In genomic region chr8:117462701-117463284, GRCm38 (mm10) we compare ENCODE assay signal across 12 mouse cellular contexts. TPM values are rescaled to one million over a fixed set of nuclear protein-coding genes. Genes with fewer than 3 reads are reported as not detected.
DNase-seq lines count a peak whose midpoint lies in the region; ATAC-seq and TF ChIP-seq lines count a peak whose summit lies in the region.
"Had no signal": no experiment of that assay in that cellular context is flagged by ENCODE, and none has a peak within 500 bp of the region (broad histone marks: within the 10 kb centered on the region; RNA-seq: fewer than 3 reads in every experiment).

No protein-coding gene starts in this region.

- TF ChIP-seq EP300 in liver, postnatal 0 days (IDR thresholded peaks at IDR 0.05; ENCODE audit: low read depth): no peak

- ATAC-seq in hindbrain, embryonic 13.5 days (ENCODE audit: low FRiP score): no peak
- ATAC-seq in hindbrain, embryonic 14.5 days (ENCODE audit: low FRiP score): no peak
- ATAC-seq in liver, postnatal 0 days: peak; percentile 19; the same call in 1 of the 2 replicates
- ATAC-seq in liver, embryonic 11.5 days (replicated peaks; ENCODE audit: low FRiP score): no peak
- ATAC-seq in neural tube, embryonic 15.5 days (ENCODE audit: low FRiP score): no peak

- H3K9me3 ChIP-seq in hindbrain, embryonic 13.5 days: no peaks in the 10 kb centered on the region
- no peaks in the 10 kb centered on the region for H3K9me3 ChIP-seq in hindbrain, embryonic 14.5 days (ENCODE audit: control insufficient read depth, low read length)
- H3K9me3 ChIP-seq in liver, postnatal 0 days (ENCODE audit: low read length): no peaks in the 10 kb centered on the region; the same call in 1 of the 2 replicates
- H3K9me3 ChIP-seq in liver, embryonic 11.5 days (ENCODE audit: control insufficient read depth, low read length): no peaks in the 10 kb centered on the region
- no peaks in the 10 kb centered on the region for H3K9me3 ChIP-seq in neural tube, embryonic 15.5 days (replicated peaks)
- no peaks in the 10 kb centered on the region for H3K9me3 ChIP-seq in limb, embryonic 10.5 days (replicated peaks)
- H3K9me3 ChIP-seq: heart, embryonic 13.5 days had no signal

- 54% methylated on average over 11 of the region's 11 CpGs for WGBS in hindbrain, embryonic 13.5 days
- WGBS in hindbrain, embryonic 14.5 days: 56% methylated on average over 11 of the region's 11 CpGs
- WGBS in liver, postnatal 0 days (ENCODE audit: insufficient replicate concordance): 73% methylated on average over 11 of the region's 11 CpGs
- WGBS in liver, embryonic 11.5 days: 81% methylated on average over 11 of the region's 11 CpGs
- 51% methylated on average over 11 of the region's 11 CpGs for WGBS in neural tube, embryonic 15.5 days
- 87% methylated on average over 11 of the region's 11 CpGs for WGBS in limb, embryonic 10.5 days

- DNase-seq in hindbrain, embryonic 14.5 days (ENCODE audit: low spot score): no peak
- DNase-seq in liver, postnatal 0 days: no peak
- DNase-seq in liver, embryonic 11.5 days (ENCODE audit: low spot score): no peak
- DNase-seq in brain, adult 2 months (ENCODE audit: low read depth, low spot score): peak; percentile 24
- no peak for DNase-seq in limb, embryonic 10.5 days (ENCODE audit: low spot score)
- DNase-seq: adrenal gland, postnatal 36 days; cerebellum, adult 11 months; lung, postnatal 10 days; thymus, postnatal 4 days had no signal

- peaks cover 11% of the 10 kb centered on the region for H3K4me1 ChIP-seq in hindbrain, embryonic 13.5 days (replicated peaks)
- H3K4me1 ChIP-seq in hindbrain, embryonic 14.5 days (replicated peaks; ENCODE audit: control insufficient read depth, insufficient read depth, low read length): no peaks in the 10 kb centered on the region; the same call in 1 of the 2 replicates
- no peaks in the 10 kb centered on the region for H3K4me1 ChIP-seq in liver, postnatal 0 days (ENCODE audit: insufficient read depth)
- no peaks in the 10 kb centered on the region for H3K4me1 ChIP-seq in liver, embryonic 11.5 days (replicated peaks; ENCODE audit: control insufficient read depth, insufficient read depth, low read length)
- 0 out of 2 replicates have a peak, but pooled peaks cover 12% of the 10 kb centered on the region for H3K4me1 ChIP-seq in neural tube, embryonic 15.5 days
- peaks cover 22% of the 10 kb centered on the region for H3K4me1 ChIP-seq in limb, embryonic 10.5 days
- H3K4me1 ChIP-seq: heart, embryonic 13.5 days had no signal

- no peak overlapping the region for H3K4me2 ChIP-seq in hindbrain, embryonic 13.5 days
- H3K4me2 ChIP-seq in hindbrain, embryonic 14.5 days (replicated peaks): no peak overlapping the region
- H3K4me2 ChIP-seq in liver, postnatal 0 days (ENCODE audit: low read depth, low read length): no peak overlapping the region
- no peak overlapping the region for H3K4me2 ChIP-seq in liver, embryonic 11.5 days
- no peak overlapping the region for H3K4me2 ChIP-seq in neural tube, embryonic 15.5 days
- H3K4me2 ChIP-seq: heart, embryonic 13.5 days had no signal

- peaks cover 9% of the 10 kb centered on the region; the same call in 1 of the 2 replicates for H3K36me3 ChIP-seq in hindbrain, embryonic 13.5 days
- H3K36me3 ChIP-seq in hindbrain, embryonic 14.5 days (replicated peaks; ENCODE audit: control insufficient read depth, insufficient read depth): peaks cover 26% of the 10 kb centered on the region
- peaks cover 17% of the 10 kb centered on the region for H3K36me3 ChIP-seq in liver, postnatal 0 days (replicated peaks; ENCODE audit: insufficient read depth, low read length)
- peaks cover under 1% of the 10 kb centered on the region; the same call in 1 of the 2 replicates for H3K36me3 ChIP-seq in liver, embryonic 11.5 days (ENCODE audit: control insufficient read depth, insufficient read depth, low read length)
- H3K36me3 ChIP-seq in neural tube, embryonic 15.5 days: peaks cover 19% of the 10 kb centered on the region
- H3K36me3 ChIP-seq in limb, embryonic 10.5 days: peaks cover 11% of the 10 kb centered on the region

- H3K4me3 ChIP-seq in hindbrain, embryonic 13.5 days: no peak overlapping the region
- no peak overlapping the region for H3K4me3 ChIP-seq in hindbrain, embryonic 14.5 days (replicated peaks; ENCODE audit: low read length)
- no peak overlapping the region for H3K4me3 ChIP-seq in liver, postnatal 0 days (ENCODE audit: low read depth, low read length)
- H3K4me3 ChIP-seq in liver, embryonic 11.5 days (ENCODE audit: low read depth, low read length): no peak overlapping the region
- no peak overlapping the region for H3K4me3 ChIP-seq in neural tube, embryonic 15.5 days (replicated peaks)
- H3K4me3 ChIP-seq in limb, embryonic 10.5 days: no peak overlapping the region
- H3K4me3 ChIP-seq: heart, embryonic 13.5 days had no signal

- H3K9ac ChIP-seq in hindbrain, embryonic 13.5 days: no peak overlapping the region
- H3K9ac ChIP-seq in hindbrain, embryonic 14.5 days: no peak overlapping the region
- H3K9ac ChIP-seq in liver, postnatal 0 days (replicated peaks): no peak overlapping the region
- H3K9ac ChIP-seq in liver, embryonic 11.5 days (ENCODE audit: low read depth, low read length): no peak overlapping the region
- no peak overlapping the region for H3K9ac ChIP-seq in neural tube, embryonic 15.5 days (replicated peaks)
- H3K9ac ChIP-seq: heart, embryonic 13.5 days had no signal

- no peak for TF ChIP-seq CTCF in liver, postnatal 0 days (IDR thresholded peaks at IDR 0.05; ENCODE audit: low read depth)

- H3K27me3 ChIP-seq in hindbrain, embryonic 13.5 days: no peaks in the 10 kb centered on the region
- no peaks in the 10 kb centered on the region for H3K27me3 ChIP-seq in hindbrain, embryonic 14.5 days (ENCODE audit: control insufficient read depth, insufficient read depth, low read length)
- H3K27me3 ChIP-seq in liver, postnatal 0 days (ENCODE audit: insufficient read depth, low read length): no peaks in the 10 kb centered on the region
- no peaks in the 10 kb centered on the region for H3K27me3 ChIP-seq in liver, embryonic 11.5 days (replicated peaks; ENCODE audit: control insufficient read depth, insufficient read depth, low read length)
- no peaks in the 10 kb centered on the region for H3K27me3 ChIP-seq in neural tube, embryonic 15.5 days (replicated peaks)
- no peaks in the 10 kb centered on the region for H3K27me3 ChIP-seq in limb, embryonic 10.5 days (ENCODE audit: low read depth, poor library complexity, severe bottlenecking)
- H3K27me3 ChIP-seq: heart, embryonic 13.5 days had no signal

- peak overlapping the region; percentile 60 for H3K27ac ChIP-seq in hindbrain, embryonic 13.5 days
- H3K27ac ChIP-seq in hindbrain, embryonic 14.5 days: no peak overlapping the region; the same call in 1 of the 2 replicates
- no peak overlapping the region for H3K27ac ChIP-seq in liver, postnatal 0 days (ENCODE audit: low read depth)
- H3K27ac ChIP-seq in liver, embryonic 11.5 days (ENCODE audit: low read depth, low read length): no peak overlapping the region
- peak overlapping the region; percentile 41 for H3K27ac ChIP-seq in neural tube, embryonic 15.5 days (replicated peaks)
- no peak overlapping the region for H3K27ac ChIP-seq in limb, embryonic 10.5 days
- H3K27ac ChIP-seq: heart, embryonic 13.5 days had no signal

RNA-seq across cellular contexts. Expression of gene Plcg2, which starts 35.3 kb away (rescaled TPM):
- polyA plus RNA-seq in hindbrain, embryonic 13.5 days (2015; fragmentation: Nextera tagmentation; extraction: Ambion mirVana): 1.3 and 1.6 TPM in 2 replicates
- polyA plus RNA-seq in hindbrain, embryonic 14.5 days (2014; fragmentation: Nextera tagmentation; extraction: Ambion mirVana): 1.2 TPM in 2 replicates
- 5.9 and 7.3 TPM in 2 replicates for polyA plus RNA-seq in liver, postnatal 0 days (2015; fragmentation: Nextera tagmentation; extraction: Ambion mirVana)
- polyA plus RNA-seq in liver, embryonic 11.5 days (2014; fragmentation: Nextera tagmentation; extraction: Ambion mirVana): 14.8 and 17.4 TPM in 2 replicates
- polyA plus RNA-seq in neural tube, embryonic 15.5 days (2015; fragmentation: Nextera tagmentation; extraction: Ambion mirVana): 1.3 and 5.4 TPM in 2 replicates
- polyA plus RNA-seq in limb, embryonic 10.5 days (2016; fragmentation: Nextera tagmentation; extraction: Ambion mirVana): 6.0 and 10.0 TPM in 2 replicates

Comparison
In these comparisons a context has a peak if more than half of its experiments do, and no peak if none do; other contexts are left out.
1. H3K27ac ChIP-seq: peak in hindbrain, embryonic 13.5 days (single experiment) and neural tube, embryonic 15.5 days (single experiment); none in hindbrain, embryonic 14.5 days (single experiment), liver, postnatal 0 days (single experiment), liver, embryonic 11.5 days (single experiment) and limb, embryonic 10.5 days (single experiment).